Mouse (Mus musculus): ENCODE data around the gene Fnip1. TPM values are rescaled to one million over a fixed set of nuclear protein-coding genes. Genes with fewer than 3 reads are reported as not detected.

The Fnip1 gene
- polyA plus RNA-seq, 1 experiment from 2014 or later = 12.4 TPM

DNA sequence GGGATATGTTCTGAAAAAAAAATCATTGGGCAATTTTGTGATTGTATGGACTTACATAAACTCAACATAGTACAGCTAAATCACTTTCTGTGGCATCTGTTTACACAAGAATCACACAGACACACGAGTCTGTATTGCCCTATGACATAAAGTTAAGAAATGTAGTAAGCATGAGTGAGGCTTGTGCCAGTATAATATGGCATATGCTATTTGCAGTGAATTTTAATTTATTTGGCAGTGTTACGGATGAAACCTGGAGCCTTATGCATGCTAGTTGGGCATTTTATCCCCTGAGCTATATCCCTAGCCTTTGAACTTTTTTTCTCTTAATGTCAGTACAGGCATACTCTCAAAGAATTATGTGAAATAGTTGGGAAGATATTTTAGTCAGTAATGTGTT is 101.5 kb downstream of the Fnip1 start:
- H3K4me1 ChIP-seq (replicated peaks; ENCODE audit: control insufficient read depth, insufficient read depth, low read length) = no peaks in the 10 kb centered on the region
- ATAC-seq (replicated peaks; ENCODE audit: low FRiP score, low TSS enrichment, low read depth) = no peak
- DNase-seq (ENCODE audit: low spot score) = no peak
- H3K4me3 ChIP-seq (ENCODE audit: low read depth, low read length) = no peak overlapping the region
- no peak overlapping the region for H3K27ac ChIP-seq (ENCODE audit: low read depth)
- H3K9ac ChIP-seq (ENCODE audit: low read length) = no peak overlapping the region
- WGBS = 58% methylated on average over 2 of the region's 2 CpGs
- no peaks in the 10 kb centered on the region for H3K27me3 ChIP-seq (replicated peaks; ENCODE audit: control insufficient read depth, insufficient read depth, low read length)
- no peaks in the 10 kb centered on the region for H3K36me3 ChIP-seq (ENCODE audit: control insufficient read depth, insufficient read depth, low read length)
- H3K4me2 ChIP-seq (ENCODE audit: low read length) = no peak overlapping the region
- no peaks in the 10 kb centered on the region for H3K9me3 ChIP-seq (ENCODE audit: control insufficient read depth, low read length)

DNA sequence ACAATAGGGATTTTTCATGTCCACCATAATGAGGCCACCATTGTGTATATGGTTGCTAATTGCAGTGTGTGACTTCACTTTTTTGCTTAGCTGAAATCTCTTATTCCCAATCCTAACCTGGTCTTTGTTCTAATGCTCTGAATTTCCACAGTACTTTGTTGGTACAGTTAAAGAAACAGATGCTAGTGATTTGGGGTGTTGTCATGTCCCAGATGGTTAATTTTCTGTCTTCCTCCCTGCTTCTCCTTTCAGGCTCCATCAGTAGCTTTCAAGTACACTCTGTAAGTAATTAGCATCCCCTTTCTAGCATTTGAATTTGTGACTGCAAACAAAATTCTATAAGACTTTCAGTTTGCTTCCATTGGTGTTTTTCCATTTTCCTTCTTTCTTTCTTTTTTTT is 102.3 kb downstream of the Fnip1 start:
- no peak overlapping the region for H3K27ac ChIP-seq (ENCODE audit: low read depth)
- no peak overlapping the region for H3K4me2 ChIP-seq (ENCODE audit: low read length)
- H3K36me3 ChIP-seq (ENCODE audit: control insufficient read depth, insufficient read depth, low read length) = peaks cover 3% of the 10 kb centered on the region; the same call in 1 of the 2 replicates
- no peak for ATAC-seq (replicated peaks; ENCODE audit: low FRiP score, low TSS enrichment, low read depth)
- H3K4me3 ChIP-seq (ENCODE audit: low read depth, low read length) = no peak overlapping the region
- no peaks in the 10 kb centered on the region for H3K4me1 ChIP-seq (replicated peaks; ENCODE audit: control insufficient read depth, insufficient read depth, low read length)
- no peaks in the 10 kb centered on the region for H3K27me3 ChIP-seq (replicated peaks; ENCODE audit: control insufficient read depth, insufficient read depth, low read length)
- DNase-seq (ENCODE audit: low spot score) = no peak
- no peaks in the 10 kb centered on the region for H3K9me3 ChIP-seq (ENCODE audit: control insufficient read depth, low read length)
- no peak overlapping the region for H3K9ac ChIP-seq (ENCODE audit: low read length)

DNA sequence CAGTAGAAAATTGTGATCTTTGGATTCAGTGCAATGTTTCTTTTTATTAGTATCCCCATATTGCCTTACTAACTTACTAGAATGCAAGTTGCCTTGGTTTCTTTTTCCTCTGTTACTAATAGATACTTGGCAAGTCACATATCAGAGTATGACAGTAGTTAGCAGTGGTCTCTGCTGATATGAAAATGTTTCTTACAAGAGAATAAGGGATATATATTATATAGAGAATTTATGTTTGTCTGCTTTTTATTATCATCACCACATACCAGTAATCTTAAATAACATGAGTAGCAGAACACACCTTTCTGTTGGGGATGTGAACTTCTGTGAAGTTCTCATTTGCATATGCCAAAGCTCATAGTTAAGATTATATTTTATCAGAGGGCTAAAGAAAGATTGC is 104.4 kb downstream of the Fnip1 start:
- no peaks in the 10 kb centered on the region for H3K27me3 ChIP-seq (replicated peaks; ENCODE audit: control insufficient read depth, insufficient read depth, low read length)
- H3K9ac ChIP-seq (ENCODE audit: low read length) = no peak overlapping the region
- ATAC-seq (replicated peaks; ENCODE audit: low FRiP score, low TSS enrichment, low read depth) = no peak
- H3K4me3 ChIP-seq (ENCODE audit: low read depth, low read length) = no peak overlapping the region
- H3K9me3 ChIP-seq (ENCODE audit: control insufficient read depth, low read length) = no peaks in the 10 kb centered on the region
- no peak for DNase-seq (ENCODE audit: low spot score)
- H3K4me2 ChIP-seq (ENCODE audit: low read length) = no peak overlapping the region
- H3K4me1 ChIP-seq (replicated peaks; ENCODE audit: control insufficient read depth, insufficient read depth, low read length) = no peaks in the 10 kb centered on the region
- H3K36me3 ChIP-seq (ENCODE audit: control insufficient read depth, insufficient read depth, low read length) = peaks cover 3% of the 10 kb centered on the region; the same call in 1 of the 2 replicates
- no peak overlapping the region for H3K27ac ChIP-seq (ENCODE audit: low read depth)

DNA sequence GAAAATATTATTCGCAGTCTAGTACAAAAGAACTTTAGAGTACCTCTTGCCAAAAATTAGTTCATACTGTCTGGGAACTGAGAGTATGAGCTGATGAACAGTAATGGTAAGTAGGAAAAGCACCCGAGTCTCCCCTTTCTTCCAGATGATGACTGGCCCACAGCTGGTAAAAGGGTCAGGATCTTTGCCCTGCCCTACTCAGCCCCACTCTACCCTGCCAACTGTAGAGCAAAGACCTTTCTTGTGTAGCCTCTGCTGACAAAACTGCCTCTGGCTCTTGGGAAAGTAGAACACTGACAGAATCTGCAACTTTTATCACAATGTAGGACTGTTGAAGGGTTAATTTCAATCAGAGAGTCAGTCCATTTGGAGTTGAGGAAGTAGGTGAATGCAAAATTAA is 117.0 kb downstream of the Fnip1 start:
- Histone ChIP-seq H3K9ac (ENCODE audit: low read length) (no peak overlapping the region), H3K36me3 (ENCODE audit: control insufficient read depth, insufficient read depth, low read length) (no peaks in the 10 kb centered on the region), H3K27me3 (replicated peaks; ENCODE audit: control insufficient read depth, insufficient read depth, low read length) (no peaks in the 10 kb centered on the region), H3K27ac (ENCODE audit: low read depth) (no peak overlapping the region), H3K9me3 (ENCODE audit: control insufficient read depth, low read length) (no peaks in the 10 kb centered on the region), H3K4me3 (ENCODE audit: low read depth, low read length) (no peak overlapping the region), H3K4me2 (ENCODE audit: low read length) (no peak overlapping the region), H3K4me1 (replicated peaks; ENCODE audit: control insufficient read depth, insufficient read depth, low read length) (no peaks in the 10 kb centered on the region)
- DNase-seq (ENCODE audit: low spot score) (no peak), ATAC-seq (replicated peaks; ENCODE audit: low FRiP score, low TSS enrichment, low read depth) (no peak)
- 81% methylated on average over 2 of the region's 2 CpGs for WGBS

DNA sequence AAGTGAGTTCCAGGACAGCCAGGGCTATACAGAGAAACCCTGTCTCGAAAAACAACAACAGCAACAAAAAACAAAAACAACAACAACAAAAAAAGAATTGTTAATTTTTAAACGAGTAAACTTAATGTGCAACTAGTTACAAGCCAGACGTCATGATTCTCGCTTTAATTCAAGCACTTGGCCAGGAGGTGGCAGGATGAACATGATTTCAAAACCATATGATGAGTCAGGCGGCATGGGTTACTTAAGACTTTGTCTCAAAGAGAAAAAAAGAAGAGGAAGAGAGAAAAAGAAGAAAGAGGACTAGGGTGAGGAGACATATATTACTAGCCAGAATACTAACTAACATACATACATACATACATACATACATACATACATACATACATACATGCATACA is 124.8 kb downstream of the Fnip1 start:
- DNase-seq (ENCODE audit: low spot score) (no peak), ATAC-seq (replicated peaks; ENCODE audit: low FRiP score, low TSS enrichment, low read depth) (no peak)
- H3K9ac ChIP-seq (ENCODE audit: low read length) = no peak overlapping the region
- no peaks in the 10 kb centered on the region for H3K36me3 ChIP-seq (ENCODE audit: control insufficient read depth, insufficient read depth, low read length)
- H3K27me3 ChIP-seq (replicated peaks; ENCODE audit: control insufficient read depth, insufficient read depth, low read length) = no peaks in the 10 kb centered on the region
- 87% methylated on average over 5 of the region's 5 CpGs for WGBS
- no peak overlapping the region for H3K27ac ChIP-seq (ENCODE audit: low read depth)
- H3K4me1 ChIP-seq (replicated peaks; ENCODE audit: control insufficient read depth, insufficient read depth, low read length) = no peaks in the 10 kb centered on the region
- H3K4me3 ChIP-seq (ENCODE audit: low read depth, low read length) = no peak overlapping the region
- no peaks in the 10 kb centered on the region for H3K9me3 ChIP-seq (ENCODE audit: control insufficient read depth, low read length)
- H3K4me2 ChIP-seq (ENCODE audit: low read length) = no peak overlapping the region

Other genes with a start within 250 kb of the Fnip1 start
- gene Csf2, start 188.5 kb upstream of the Fnip1 start, polyA plus RNA-seq (2014; fragmentation: Nextera tagmentation; extraction: Ambion mirVana) = 0.31 TPM in 1 of 2 replicates, not detected in the other
- gene Il3, start 170.9 kb upstream of the Fnip1 start, polyA plus RNA-seq (2014; fragmentation: Nextera tagmentation; extraction: Ambion mirVana) = not detected in 2 replicates
- 1.9 and 2.6 TPM in 2 replicates for gene Acsl6, start 134.4 kb upstream of the Fnip1 start, polyA plus RNA-seq (2014; fragmentation: Nextera tagmentation; extraction: Ambion mirVana)
- gene Meikin, start 67.5 kb upstream of the Fnip1 start, polyA plus RNA-seq (2014; fragmentation: Nextera tagmentation; extraction: Ambion mirVana) = not detected in 2 replicates
- 31.4 and 35.0 TPM in 2 replicates for gene Rapgef6, start 84.6 kb downstream of the Fnip1 start, polyA plus RNA-seq (2014; fragmentation: Nextera tagmentation; extraction: Ambion mirVana)

Measured in intestine, embryonic 14.5 days (tissue).